8 mouse cellular contexts compared by ENCODE assay signal in genomic region chr17:57334761-57335150, GRCm38 (mm10). TPM values are rescaled to one million over a fixed set of nuclear protein-coding genes. Genes with fewer than 3 reads are reported as not detected.
A peak's percentile ranks its signal among the peaks of the same experiment; 100 is the strongest.
DNase-seq lines count a peak whose midpoint lies in the region; ATAC-seq lines count a peak whose summit lies in the region.

No protein-coding gene starts in this region.

- 7% methylated on average over 16 of the region's 16 CpGs for WGBS in intestine, embryonic 14.5 days

- peak; percentile 61 for ATAC-seq in activated CD4-positive, CD25-positive, alpha-beta regulatory T cell, adult 4 months
- ATAC-seq in common myeloid progenitor, adult 5-6 weeks (replicated peaks; ENCODE audit: low read depth, poor library complexity, severe bottlenecking) = peak; percentile 48
- ATAC-seq in intestine, embryonic 14.5 days (replicated peaks; ENCODE audit: low FRiP score, low TSS enrichment, low read depth) = peak; percentile 51
- peak; percentile 66 for ATAC-seq in megakaryocyte-erythroid progenitor cell, adult 5-6 weeks (replicated peaks; ENCODE audit: low FRiP score, low TSS enrichment, poor library complexity, severe bottlenecking)

- H3K27ac ChIP-seq in intestine, embryonic 14.5 days (ENCODE audit: low read depth) = no peak overlapping the region

- no peak overlapping the region for H3K4me3 ChIP-seq in intestine, embryonic 14.5 days (ENCODE audit: low read depth, low read length)

- no peak overlapping the region for H3K9ac ChIP-seq in intestine, embryonic 14.5 days (ENCODE audit: low read length)

- no peak overlapping the region for H3K4me2 ChIP-seq in intestine, embryonic 14.5 days (ENCODE audit: low read length)

- peak; percentile 59 to 64 for DNase-seq in gastrocnemius, adult 8-10 months (ENCODE audit: low spot score in 2 of 2)
- DNase-seq in intestine, embryonic 14.5 days (ENCODE audit: low spot score) = peak; percentile 97
- DNase-seq in left cerebral cortex, postnatal 10 days (ENCODE audit: extremely low spot score in 1 of 2, low spot score in 2 of 2) = peak; percentile 73 to 86
- peak; percentile 89 for DNase-seq in right cerebral cortex, postnatal 14 days
- peak; percentile 81 to 88 for DNase-seq in urinary bladder, postnatal 36 days (ENCODE audit: low spot score in 2 of 2)

- no peaks in the 10 kb centered on the region for H3K36me3 ChIP-seq in intestine, embryonic 14.5 days (ENCODE audit: control insufficient read depth, insufficient read depth, low read length)

- no peaks in the 10 kb centered on the region for H3K9me3 ChIP-seq in intestine, embryonic 14.5 days (ENCODE audit: control insufficient read depth, low read length)

- H3K4me1 ChIP-seq in intestine, embryonic 14.5 days (replicated peaks; ENCODE audit: control insufficient read depth, insufficient read depth, low read length) = no peaks in the 10 kb centered on the region

- intact Hi-C loops in left cerebral cortex, postnatal 10 days (cut with DNase I) = loop anchor here (1.0 to 10.0 kb wide), 5 partner anchors 85 to 530 kb away; partner anchors contain the start of genes Alkbh7, Clpp and Trip10

- no peaks in the 10 kb centered on the region for H3K27me3 ChIP-seq in intestine, embryonic 14.5 days (replicated peaks; ENCODE audit: control insufficient read depth, insufficient read depth, low read length)

RNA-seq across cellular contexts. Expression of gene Adgre1, which starts 23.7 kb away (rescaled TPM):
- under 1 TPM in 1 of 2 experiments, not detected in 1; 0.24 TPM for polyA plus RNA-seq in activated CD4-positive, CD25-positive, alpha-beta regulatory T cell, adult 4 months (2017; shearing (Covaris generic))
- total RNA-seq in common myeloid progenitor, adult 5-6 weeks (2017) = 2.4 and 9.0 TPM in 2 replicates
- total RNA-seq in gastrocnemius, adult 8-10 months (2022) = 1 to 10 TPM; 1.0 to 1.6 (median 1.3) TPM
- polyA plus RNA-seq in intestine, embryonic 14.5 days (2014; fragmentation: Nextera tagmentation; extraction: Ambion mirVana) = 5.1 and 6.2 TPM in 2 replicates
- total RNA-seq in left cerebral cortex, postnatal 10 days (2021) = 10 to 100 TPM in 1 of 2 experiments, 1 to 10 TPM in 1; 5.8 to 10.4 TPM
- total RNA-seq in megakaryocyte-erythroid progenitor cell, adult 5-6 weeks (2014; fragmentation: Nextera tagmentation) = not detected in 2 replicates
- not detected in 2 replicates for total RNA-seq in megakaryocyte-erythroid progenitor cell, adult 5-6 weeks (2017)

RNA-seq across cellular contexts. Expression of gene Vav1, which starts 55.9 kb away (rescaled TPM):
- 10 to 100 TPM; 74.1 to 83.7 TPM for polyA plus RNA-seq in activated CD4-positive, CD25-positive, alpha-beta regulatory T cell, adult 4 months (2017; shearing (Covaris generic))
- total RNA-seq in common myeloid progenitor, adult 5-6 weeks (2017) = 182 and 183 TPM in 2 replicates
- under 1 TPM; 0.17 to 0.48 (median 0.32) TPM for total RNA-seq in gastrocnemius, adult 8-10 months (2022)
- 2.1 and 3.8 TPM in 2 replicates for polyA plus RNA-seq in intestine, embryonic 14.5 days (2014; fragmentation: Nextera tagmentation; extraction: Ambion mirVana)
- total RNA-seq in left cerebral cortex, postnatal 10 days (2021) = 1 to 10 TPM; 3.6 to 4.3 TPM
- total RNA-seq in megakaryocyte-erythroid progenitor cell, adult 5-6 weeks (2014; fragmentation: Nextera tagmentation) = 39.2 and 44.7 TPM in 2 replicates
- total RNA-seq in megakaryocyte-erythroid progenitor cell, adult 5-6 weeks (2017) = 86.4 and 126 TPM in 2 replicates

Comparison
In these comparisons a context has a peak if more than half of its experiments do, and no peak if none do; other contexts are left out.
1. RNA of gene Vav1, which starts 55.9 kb away (total RNA-seq): 182 to 183 TPM in common myeloid progenitor, adult 5-6 weeks and 39.2 to 126 TPM in megakaryocyte-erythroid progenitor cell, adult 5-6 weeks; 3.6 to 4.3 TPM in left cerebral cortex, postnatal 10 days and 0.17 to 0.48 TPM in gastrocnemius, adult 8-10 months; every median in the first group is over 4 times any median in the second.
2. Peak in every context shown above with its lines, with median percentiles within 50 percentile points of each other: ATAC-seq and DNase-seq.